Mouse (Mus musculus) lung, postnatal 0 days (tissue): ENCODE results near the gene Pdk2.

Experiments
- CTCF ChIP-seq: IDR thresholded peaks from 2 replicates; pipeline ENCODE4 v1.5.1; 2016; ENCODE audit warnings: antibody characterized with exemption, mild to moderate bottlenecking
- EP300 ChIP-seq: IDR thresholded peaks from 2 replicates; pipeline ENCODE4 v1.6.1; 2016; ENCODE audit warnings: antibody characterized with exemption, mild to moderate bottlenecking, control low read depth

GRCm38 (mm10) chr11:95027850-95028470 is 13.2 kb downstream of the Pdk2 start:
- TF ChIP-seq CTCF (no peak), EP300 (no peak)
